Mouse (Mus musculus) midbrain, postnatal 0 days (tissue): ENCODE data around the gene Lrrc4b. TPM values are rescaled to one million over a fixed set of nuclear protein-coding genes. Genes with fewer than 3 reads are reported as not detected.

ENCODE experiments used
- ATAC-seq: fragments of 200-750 bp; cut with Nextera tagmentation; 2 replicates; pipeline ENCODE4 v1.8.0; 2017; ENCODE audit warnings: moderate number of reproducible peaks, mild to moderate bottlenecking, moderate TSS enrichment, moderate library complexity; ENCODE audit not compliant: low FRiP score
- DNase-seq: peaks from one replicate; pipeline ENCODE4 v3.0.0-alpha.2; 2015; ENCODE audit warnings: low spot score
- H3K27ac ChIP-seq: fragments of 300-500 bp; sonication (generic); 2 replicates; pipeline ENCODE4 v1.5.1; 2014; ENCODE audit warnings: low read depth, mild to moderate bottlenecking, low read length, mixed read lengths
- H3K27me3 ChIP-seq: fragments of 300-500 bp; sonication (generic); 2 replicates; pipeline ENCODE4 v1.6.1; 2014; ENCODE audit warnings: low read length, control low read depth, mixed read lengths; ENCODE audit not compliant: insufficient read depth
- H3K36me3 ChIP-seq: fragments of 300-500 bp; sonication (generic); 2 replicates; pipeline ENCODE4 v1.6.1; 2014; ENCODE audit warnings: low read length, control low read depth, mixed read lengths; ENCODE audit not compliant: insufficient read depth
- H3K4me1 ChIP-seq: fragments of 300-500 bp; sonication (generic); 2 replicates; pipeline ENCODE4 v1.6.1; 2014; ENCODE audit warnings: mild to moderate bottlenecking, control low read depth, antibody characterized with exemption, low read length, mixed read lengths; ENCODE audit not compliant: insufficient read depth
- H3K4me2 ChIP-seq: fragments of 300-500 bp; sonication (generic); 2 replicates; pipeline ENCODE4 v1.6.1; 2014; ENCODE audit warnings: low read depth, mild to moderate bottlenecking, low read length, mixed read lengths; ENCODE audit not compliant: poor library complexity, severe bottlenecking
- H3K4me3 ChIP-seq: fragments of 300-500 bp; sonication (generic); 2 replicates; pipeline ENCODE4 v1.5.1; 2014; ENCODE audit warnings: low read depth, mild to moderate bottlenecking, low read length, moderate library complexity
- H3K9ac ChIP-seq: fragments of 300-500 bp; sonication (generic); replicated peaks from 2 replicates; pipeline ENCODE4 v1.6.1; 2014; ENCODE audit warnings: mild to moderate bottlenecking, low read length, moderate library complexity, mixed read lengths; ENCODE audit not compliant: poor library complexity, severe bottlenecking
- H3K9me3 ChIP-seq: fragments of 300-500 bp; sonication (generic); 2 replicates; pipeline ENCODE4 v1.6.1; 2016; ENCODE audit warnings: low read length, control low read depth
- CTCF ChIP-seq: IDR thresholded peaks from 2 replicates; pipeline ENCODE4 v1.5.1; 2016; ENCODE audit warnings: antibody characterized with exemption, mild to moderate bottlenecking
- WGBS: fragments of 180-500 bp; shearing (Covaris S2); extraction: QIAGEN DNeasy Blood & Tissue Kit; methylation state at CpG from one replicate; pipeline ENCODE4 v1.1.7; 2014; 5-methylcytosine and 5-hydroxymethylcytosine counted together
- polyA plus RNA-seq: library from polyadenylated mRNA; unstranded; fragments of >200 nt; fragmentation: Nextera tagmentation; extraction: Ambion mirVana; gene quantifications from 2 replicates; pipeline ENCODE4 v1.2.1, GENCODE M21; 2015
- total RNA-seq: library from RNA; depleted of rRNA; stranded (reverse); fragments of >200 nt; gene quantifications from 2 replicates; pipeline ENCODE4 v1.2.3, GENCODE M21; 2014

Lrrc4b gene
- total and polyA plus RNA-seq, 2 experiments from 2014 or later: 26.9 to 657 TPM

- no peaks in the 10 kb centered on the region for H3K4me1 ChIP-seq
- H3K4me3 ChIP-seq: no peak overlapping the region
- no peak overlapping the region for H3K9ac ChIP-seq
- no peak overlapping the region for H3K4me2 ChIP-seq
- ATAC-seq: no peak
- no peaks in the 10 kb centered on the region for H3K27me3 ChIP-seq
- no peak overlapping the region for H3K27ac ChIP-seq
- DNase-seq: no peak
- H3K9me3 ChIP-seq: no peaks in the 10 kb centered on the region
- whole genome bisulfite sequencing: 90% methylated on average over 14 of the region's 14 CpGs
- no peak for TF ChIP-seq CTCF
- H3K36me3 ChIP-seq: peaks cover 15% of the 10 kb centered on the region
Observed at GRCm38 (mm10) chr7:44392341-44392740, 36.5 kb upstream of the Lrrc4b start.

DNA sequence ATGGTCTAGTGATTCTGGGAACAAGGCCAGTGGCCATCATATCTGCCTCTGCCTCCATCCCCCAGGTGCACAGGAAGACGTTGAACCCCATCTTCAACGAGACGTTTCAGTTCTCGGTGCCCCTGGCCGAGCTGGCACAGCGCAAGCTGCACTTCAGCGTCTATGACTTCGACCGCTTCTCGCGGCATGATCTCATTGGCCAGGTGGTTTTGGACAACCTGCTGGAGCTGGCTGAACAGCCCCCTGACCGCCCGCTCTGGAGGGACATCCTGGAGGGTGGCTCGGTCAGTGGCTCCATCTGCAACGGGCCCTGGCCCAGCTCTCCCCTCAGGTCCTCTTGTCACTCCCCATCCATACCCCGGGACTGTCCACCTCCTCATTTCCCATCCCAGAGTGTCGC, 35.5 kb upstream of the Lrrc4b start:
- TF ChIP-seq CTCF: no peak
- peaks cover 15% of the 10 kb centered on the region for H3K36me3 ChIP-seq
- ATAC-seq (no peak), DNase-seq (no peak)
- H3K27me3 ChIP-seq: no peaks in the 10 kb centered on the region
- no peak overlapping the region for H3K27ac ChIP-seq
- H3K9ac ChIP-seq: no peak overlapping the region
- no peaks in the 10 kb centered on the region for H3K9me3 ChIP-seq
- no peaks in the 10 kb centered on the region for H3K4me1 ChIP-seq
- no peak overlapping the region for H3K4me3 ChIP-seq
- no peak overlapping the region for H3K4me2 ChIP-seq
- 93% methylated on average over 17 of the region's 17 CpGs for WGBS

GRCm38 (mm10) chr7:44398570-44398969, 30.2 kb upstream of the Lrrc4b start:
- no peaks in the 10 kb centered on the region for H3K27me3 ChIP-seq
- H3K9me3 ChIP-seq: no peaks in the 10 kb centered on the region
- peak; percentile 79 for TF ChIP-seq CTCF
- DNase-seq: peak; percentile 61
- peaks cover 20% of the 10 kb centered on the region for H3K36me3 ChIP-seq
- peak; percentile 48 for ATAC-seq
- no peak overlapping the region for H3K27ac ChIP-seq
- H3K9ac ChIP-seq: no peak overlapping the region
- no peak overlapping the region for H3K4me2 ChIP-seq
- H3K4me1 ChIP-seq: no peaks in the 10 kb centered on the region
- H3K4me3 ChIP-seq: no peak overlapping the region
- WGBS: 14% methylated on average over 3 of the region's 3 CpGs

DNA sequence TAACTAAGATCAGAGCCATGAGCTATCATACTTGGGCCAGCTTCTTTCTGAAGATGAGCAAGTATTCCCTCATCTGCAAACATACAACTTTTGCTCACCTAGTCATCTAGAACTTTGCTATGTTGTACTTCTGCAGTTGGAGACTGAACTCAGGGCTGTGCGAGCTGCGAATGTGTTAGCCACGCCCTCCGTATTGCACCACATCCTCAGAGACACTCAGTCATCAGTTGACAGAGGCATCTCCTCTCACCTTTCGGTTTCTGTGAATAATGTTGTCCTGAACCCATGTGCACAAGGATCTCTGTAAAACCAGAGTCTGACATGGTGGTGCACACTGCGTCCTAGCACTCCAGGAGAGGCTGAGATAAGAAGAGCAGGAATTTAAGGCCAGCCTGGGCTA, 27.1 kb upstream of the Lrrc4b start:
- no peak for DNase-seq
- Histone ChIP-seq H3K9ac (no peak overlapping the region), H3K27ac (no peak overlapping the region), H3K36me3 (0 out of 2 replicates have a peak, but pooled peaks cover 9% of the 10 kb centered on the region), H3K9me3 (no peaks in the 10 kb centered on the region), H3K27me3 (no peaks in the 10 kb centered on the region), H3K4me2 (no peak overlapping the region), H3K4me1 (no peaks in the 10 kb centered on the region), H3K4me3 (no peak overlapping the region)
- TF ChIP-seq CTCF: no peak
- no peak for ATAC-seq
- WGBS: 86% methylated on average over 6 of the region's 6 CpGs

DNA sequence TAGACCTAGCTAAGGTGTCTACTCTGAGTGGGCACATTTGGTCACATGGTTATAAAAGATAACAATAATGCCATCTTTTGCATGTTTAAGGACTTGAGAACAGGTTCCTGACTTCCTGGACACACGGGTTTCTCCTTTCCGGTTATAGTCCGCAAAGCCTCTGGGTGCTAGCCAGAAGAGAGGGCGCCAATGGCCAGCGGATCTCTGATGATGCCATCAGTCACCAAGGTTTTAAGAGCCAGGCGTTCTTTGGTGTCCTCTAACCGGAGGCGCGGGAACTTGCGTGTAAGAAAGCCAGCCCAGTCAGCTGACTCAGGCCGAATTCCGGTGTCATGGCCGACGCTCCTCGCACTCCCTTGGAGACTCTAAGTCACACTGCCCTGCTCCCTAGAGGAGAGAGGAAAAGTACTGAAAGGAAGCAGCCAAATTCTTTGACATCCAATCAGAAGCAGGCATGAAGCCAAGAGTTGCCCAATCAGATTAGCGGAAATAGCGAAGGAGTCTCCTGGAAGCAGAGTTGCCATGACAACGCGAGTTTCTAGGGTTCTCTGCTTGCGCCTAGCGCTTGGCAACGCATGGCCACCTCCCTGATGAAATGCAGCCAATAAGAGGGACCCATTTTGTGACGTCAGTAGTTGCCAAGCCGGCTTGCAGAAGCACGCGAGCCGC, 23.3 kb upstream of the Lrrc4b start:
- H3K4me1 ChIP-seq: no peaks in the 10 kb centered on the region
- peak overlapping the region; percentile 52 for H3K4me2 ChIP-seq
- 1% methylated on average over 27 of the region's 27 CpGs for WGBS
- TF ChIP-seq CTCF: peak; percentile 65
- DNase-seq: peak; percentile 100
- H3K9me3 ChIP-seq: no peaks in the 10 kb centered on the region
- no peaks in the 10 kb centered on the region for H3K36me3 ChIP-seq
- H3K27me3 ChIP-seq: no peaks in the 10 kb centered on the region
- peak; percentile 96 for ATAC-seq
- peak overlapping the region; percentile 29 for H3K4me3 ChIP-seq
- H3K27ac ChIP-seq: peak overlapping the region; percentile 77
- no peak overlapping the region; the same call in 1 of the 2 replicates for H3K9ac ChIP-seq

DNA sequence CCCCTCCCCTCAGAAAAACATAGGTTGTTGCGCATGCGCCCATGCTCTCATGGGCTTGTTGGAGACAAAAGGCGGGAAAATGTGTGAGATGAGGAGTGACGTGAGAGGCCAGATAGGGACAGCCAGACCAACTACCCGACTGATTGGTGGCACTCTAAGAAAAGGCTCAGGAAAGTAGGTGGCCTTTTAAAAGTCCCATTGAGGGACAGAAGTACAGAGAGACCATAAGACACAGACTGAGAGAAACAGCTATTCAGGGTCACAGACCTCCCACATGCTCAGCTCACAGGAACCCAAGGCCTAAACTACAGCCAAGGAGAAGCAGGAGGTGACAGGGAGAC, 22.8 kb upstream of the Lrrc4b start:
- no peak overlapping the region for H3K27ac ChIP-seq
- DNase-seq: no peak
- 0% methylated on average over 5 of the region's 5 CpGs for WGBS

More for the DNA sequence above, 22.8 kb upstream of the Lrrc4b start:
- Histone ChIP-seq H3K36me3 (no peaks in the 10 kb centered on the region), H3K9ac (no peak overlapping the region), H3K27me3 (no peaks in the 10 kb centered on the region), H3K4me2 (0 out of 2 replicates have a peak overlapping the region, but pooled peaks have one; percentile 0), H3K4me1 (no peaks in the 10 kb centered on the region), H3K9me3 (no peaks in the 10 kb centered on the region), H3K4me3 (no peak overlapping the region)
- no peak for TF ChIP-seq CTCF
- ATAC-seq: no peak; the same call in 1 of the 2 replicates
